Mouse (Mus musculus): ENCODE results near the gene Jazf1. TPM values are rescaled to one million over a fixed set of nuclear protein-coding genes. Genes with fewer than 3 reads are reported as not detected.

Gene Jazf1
- polyA plus RNA-seq, 1 experiment from 2014 or later = 3.6 TPM

- no peak overlapping the region for H3K27ac ChIP-seq (ENCODE audit: low read depth, low read length)
Measured at GRCm38 (mm10) chr6:52777034-52777433, 291.4 kb downstream of the Jazf1 start.

GRCm38 (mm10) chr6:52775956-52776355 lies 292.5 kb downstream of the Jazf1 start:
- 91% methylated on average over 8 of the region's 8 CpGs for WGBS
- Histone ChIP-seq H3K4me3 (ENCODE audit: low read length) (no peak overlapping the region), H3K9ac (ENCODE audit: low read depth, low read length) (no peak overlapping the region), H3K36me3 (ENCODE audit: control insufficient read depth, insufficient read depth, low read length) (no peaks in the 10 kb centered on the region), H3K4me2 (replicated peaks; ENCODE audit: low read depth, low read length) (no peak overlapping the region), H3K27me3 (ENCODE audit: control insufficient read depth, insufficient read depth, low read length) (no peaks in the 10 kb centered on the region), H3K4me1 (ENCODE audit: control insufficient read depth, insufficient read depth, low read length) (no peaks in the 10 kb centered on the region), H3K27ac (ENCODE audit: low read depth, low read length) (no peak overlapping the region), H3K9me3 (ENCODE audit: control insufficient read depth, low read length) (no peaks in the 10 kb centered on the region)
- ATAC-seq (ENCODE audit: low FRiP score, low TSS enrichment) = no peak

More at GRCm38 (mm10) chr6:52777034-52777433, 291.4 kb downstream of the Jazf1 start:
- Histone ChIP-seq H3K4me1 (ENCODE audit: control insufficient read depth, insufficient read depth, low read length) (no peaks in the 10 kb centered on the region), H3K36me3 (ENCODE audit: control insufficient read depth, insufficient read depth, low read length) (no peaks in the 10 kb centered on the region), H3K9me3 (ENCODE audit: control insufficient read depth, low read length) (no peaks in the 10 kb centered on the region), H3K4me2 (replicated peaks; ENCODE audit: low read depth, low read length) (no peak overlapping the region), H3K4me3 (ENCODE audit: low read length) (no peak overlapping the region), H3K27me3 (ENCODE audit: control insufficient read depth, insufficient read depth, low read length) (no peaks in the 10 kb centered on the region), H3K9ac (ENCODE audit: low read depth, low read length) (no peak overlapping the region)
- ATAC-seq (ENCODE audit: low FRiP score, low TSS enrichment) = no peak
- 94% methylated on average over 8 of the region's 8 CpGs for WGBS

GRCm38 (mm10) chr6:52775350-52775749 lies 293.1 kb downstream of the Jazf1 start:
- Histone ChIP-seq H3K27ac (ENCODE audit: low read depth, low read length) (no peak overlapping the region), H3K27me3 (ENCODE audit: control insufficient read depth, insufficient read depth, low read length) (no peaks in the 10 kb centered on the region), H3K4me3 (ENCODE audit: low read length) (no peak overlapping the region), H3K4me1 (ENCODE audit: control insufficient read depth, insufficient read depth, low read length) (no peaks in the 10 kb centered on the region), H3K9me3 (ENCODE audit: control insufficient read depth, low read length) (no peaks in the 10 kb centered on the region), H3K4me2 (replicated peaks; ENCODE audit: low read depth, low read length) (no peak overlapping the region), H3K9ac (ENCODE audit: low read depth, low read length) (no peak overlapping the region), H3K36me3 (ENCODE audit: control insufficient read depth, insufficient read depth, low read length) (no peaks in the 10 kb centered on the region; the same call in 1 of the 2 replicates)
- ATAC-seq (ENCODE audit: low FRiP score, low TSS enrichment) = no peak
- WGBS = 83% methylated on average over 3 of the region's 3 CpGs

GRCm38 (mm10) chr6:52773132-52773531 lies 295.3 kb downstream of the Jazf1 start:
- no peak for ATAC-seq (ENCODE audit: low FRiP score, low TSS enrichment)
- Histone ChIP-seq H3K4me1 (ENCODE audit: control insufficient read depth, insufficient read depth, low read length) (no peaks in the 10 kb centered on the region), H3K36me3 (ENCODE audit: control insufficient read depth, insufficient read depth, low read length) (peaks cover 8% of the 10 kb centered on the region; the same call in 1 of the 2 replicates), H3K27ac (ENCODE audit: low read depth, low read length) (no peak overlapping the region), H3K9ac (ENCODE audit: low read depth, low read length) (no peak overlapping the region), H3K27me3 (ENCODE audit: control insufficient read depth, insufficient read depth, low read length) (no peaks in the 10 kb centered on the region), H3K4me3 (ENCODE audit: low read length) (no peak overlapping the region), H3K4me2 (replicated peaks; ENCODE audit: low read depth, low read length) (no peak overlapping the region), H3K9me3 (ENCODE audit: control insufficient read depth, low read length) (no peaks in the 10 kb centered on the region)
- 86% methylated on average over 5 of the region's 5 CpGs for WGBS

- no peak overlapping the region for H3K4me2 ChIP-seq (replicated peaks; ENCODE audit: low read depth, low read length)
- H3K4me1 ChIP-seq (ENCODE audit: control insufficient read depth, insufficient read depth, low read length) = no peaks in the 10 kb centered on the region
- ATAC-seq (ENCODE audit: low FRiP score, low TSS enrichment) = no peak
- H3K27ac ChIP-seq (ENCODE audit: low read depth, low read length) = no peak overlapping the region
- no peaks in the 10 kb centered on the region for H3K27me3 ChIP-seq (ENCODE audit: control insufficient read depth, insufficient read depth, low read length)
- H3K36me3 ChIP-seq (ENCODE audit: control insufficient read depth, insufficient read depth, low read length) = peaks cover 25% of the 10 kb centered on the region
- 86% methylated on average over 1 of the region's 1 CpGs for WGBS
- no peak overlapping the region for H3K9ac ChIP-seq (ENCODE audit: low read depth, low read length)
- H3K9me3 ChIP-seq (ENCODE audit: control insufficient read depth, low read length) = no peaks in the 10 kb centered on the region
- H3K4me3 ChIP-seq (ENCODE audit: low read length) = no peak overlapping the region
Measured at GRCm38 (mm10) chr6:52770789-52771188, 297.6 kb downstream of the Jazf1 start.

- ATAC-seq (ENCODE audit: low FRiP score, low TSS enrichment) = no peak
- H3K27me3 ChIP-seq (ENCODE audit: control insufficient read depth, insufficient read depth, low read length) = no peaks in the 10 kb centered on the region
- H3K36me3 ChIP-seq (ENCODE audit: control insufficient read depth, insufficient read depth, low read length) = peaks cover 40% of the 10 kb centered on the region
- H3K4me1 ChIP-seq (ENCODE audit: control insufficient read depth, insufficient read depth, low read length) = no peaks in the 10 kb centered on the region
- no peaks in the 10 kb centered on the region for H3K9me3 ChIP-seq (ENCODE audit: control insufficient read depth, low read length)
- WGBS = 55% methylated on average over 7 of the region's 7 CpGs
- no peak overlapping the region for H3K4me2 ChIP-seq (replicated peaks; ENCODE audit: low read depth, low read length)
- H3K27ac ChIP-seq (ENCODE audit: low read depth, low read length) = no peak overlapping the region
- no peak overlapping the region for H3K9ac ChIP-seq (ENCODE audit: low read depth, low read length)
- H3K4me3 ChIP-seq (ENCODE audit: low read length) = no peak overlapping the region
Measured at GRCm38 (mm10) chr6:52765206-52765605, 303.2 kb downstream of the Jazf1 start.

GRCm38 (mm10) chr6:52752832-52753231 lies 315.6 kb downstream of the Jazf1 start:
- Histone ChIP-seq H3K36me3 (ENCODE audit: control insufficient read depth, insufficient read depth, low read length) (peaks cover 40% of the 10 kb centered on the region), H3K27ac (ENCODE audit: low read depth, low read length) (no peak overlapping the region), H3K9me3 (ENCODE audit: control insufficient read depth, low read length) (no peaks in the 10 kb centered on the region), H3K4me1 (ENCODE audit: control insufficient read depth, insufficient read depth, low read length) (no peaks in the 10 kb centered on the region), H3K4me2 (replicated peaks; ENCODE audit: low read depth, low read length) (no peak overlapping the region), H3K4me3 (ENCODE audit: low read length) (no peak overlapping the region), H3K9ac (ENCODE audit: low read depth, low read length) (no peak overlapping the region), H3K27me3 (ENCODE audit: control insufficient read depth, insufficient read depth, low read length) (no peaks in the 10 kb centered on the region)
- no peak for ATAC-seq (ENCODE audit: low FRiP score, low TSS enrichment)
- 91% methylated on average over 5 of the region's 5 CpGs for WGBS

GRCm38 (mm10) chr6:52734630-52735029 lies 333.8 kb downstream of the Jazf1 start:
- no peak overlapping the region for H3K9ac ChIP-seq (ENCODE audit: low read depth, low read length)
- peaks cover 34% of the 10 kb centered on the region for H3K36me3 ChIP-seq (ENCODE audit: control insufficient read depth, insufficient read depth, low read length)
- WGBS = 94% methylated on average over 2 of the region's 2 CpGs
- no peak overlapping the region for H3K4me2 ChIP-seq (replicated peaks; ENCODE audit: low read depth, low read length)
- no peaks in the 10 kb centered on the region for H3K4me1 ChIP-seq (ENCODE audit: control insufficient read depth, insufficient read depth, low read length)
- no peaks in the 10 kb centered on the region for H3K27me3 ChIP-seq (ENCODE audit: control insufficient read depth, insufficient read depth, low read length)
- no peaks in the 10 kb centered on the region for H3K9me3 ChIP-seq (ENCODE audit: control insufficient read depth, low read length)
- no peak overlapping the region for H3K4me3 ChIP-seq (ENCODE audit: low read length)
- ATAC-seq (ENCODE audit: low FRiP score, low TSS enrichment) = no peak
- H3K27ac ChIP-seq (ENCODE audit: low read depth, low read length) = no peak overlapping the region

- H3K27me3 ChIP-seq (ENCODE audit: control insufficient read depth, insufficient read depth, low read length) = no peaks in the 10 kb centered on the region
- ATAC-seq (ENCODE audit: low FRiP score, low TSS enrichment) = no peak
- WGBS = 84% methylated on average over 4 of the region's 4 CpGs
- H3K4me3 ChIP-seq (ENCODE audit: low read length) = no peak overlapping the region
- no peaks in the 10 kb centered on the region for H3K4me1 ChIP-seq (ENCODE audit: control insufficient read depth, insufficient read depth, low read length)
- no peak overlapping the region for H3K4me2 ChIP-seq (replicated peaks; ENCODE audit: low read depth, low read length)
- H3K9me3 ChIP-seq (ENCODE audit: control insufficient read depth, low read length) = no peaks in the 10 kb centered on the region
- peaks cover 23% of the 10 kb centered on the region for H3K36me3 ChIP-seq (ENCODE audit: control insufficient read depth, insufficient read depth, low read length)
- H3K27ac ChIP-seq (ENCODE audit: low read depth, low read length) = no peak overlapping the region
- H3K9ac ChIP-seq (ENCODE audit: low read depth, low read length) = no peak overlapping the region
Measured at GRCm38 (mm10) chr6:52730338-52730737, 338.1 kb downstream of the Jazf1 start.
